Mouse (Mus musculus) testis, postnatal 10 days (tissue): ENCODE measurements around the gene Gatc.
"Not testable (repeated sequence)": the region's sequence is repeated elsewhere in the genome, so short reads cannot be mapped to it uniquely, and the experiment has no call there.

Experiments
- DNase-seq: peaks from one replicate; pipeline ENCODE4 v3.0.0; 2021; ENCODE audit warnings: low spot score

Gene Gatc

DNA sequence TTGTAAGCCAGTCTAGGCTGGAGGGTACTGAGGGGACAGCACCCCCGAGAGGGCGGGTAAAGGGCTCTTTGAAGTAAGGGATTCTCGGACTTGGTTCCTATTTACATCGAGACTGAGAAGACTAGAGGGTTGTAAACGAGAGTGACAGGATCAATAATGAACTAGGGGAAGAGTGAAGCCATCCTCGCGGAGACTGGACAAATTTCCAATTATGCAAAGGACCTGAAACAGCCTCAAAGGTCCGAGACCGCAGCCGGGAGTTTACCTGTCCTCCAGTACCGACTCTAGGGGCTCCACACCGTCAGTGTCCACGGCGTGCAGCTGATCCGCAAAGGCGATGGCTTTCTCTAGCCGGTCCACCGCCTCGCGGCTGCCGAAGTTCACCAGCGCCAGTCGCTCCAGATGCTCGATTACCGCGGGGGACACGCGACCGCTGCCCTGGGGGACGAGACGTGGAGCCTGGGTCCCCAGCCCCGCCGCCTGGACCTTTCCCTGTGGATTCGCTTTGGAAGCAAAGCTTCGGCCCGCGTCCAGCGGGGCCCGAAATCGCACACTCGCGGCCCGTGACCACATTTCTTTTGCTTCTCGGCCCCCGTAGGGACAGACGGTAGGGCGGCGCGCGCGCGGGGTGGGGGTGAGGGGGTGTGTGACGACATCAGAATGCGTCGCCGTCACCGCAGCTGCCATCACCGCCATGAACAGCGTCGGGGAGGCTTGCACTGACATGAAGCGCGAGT, at the start of gene Gatc, which contains the start of gene Triap1:
Gatc (minus strand) TSS at position 602 of the 737 bp plus-strand sequence.
Triap1 (plus strand) TSS at position 649 of the 737 bp plus-strand sequence.
- DNase-seq = peak; percentile 95

DNA sequence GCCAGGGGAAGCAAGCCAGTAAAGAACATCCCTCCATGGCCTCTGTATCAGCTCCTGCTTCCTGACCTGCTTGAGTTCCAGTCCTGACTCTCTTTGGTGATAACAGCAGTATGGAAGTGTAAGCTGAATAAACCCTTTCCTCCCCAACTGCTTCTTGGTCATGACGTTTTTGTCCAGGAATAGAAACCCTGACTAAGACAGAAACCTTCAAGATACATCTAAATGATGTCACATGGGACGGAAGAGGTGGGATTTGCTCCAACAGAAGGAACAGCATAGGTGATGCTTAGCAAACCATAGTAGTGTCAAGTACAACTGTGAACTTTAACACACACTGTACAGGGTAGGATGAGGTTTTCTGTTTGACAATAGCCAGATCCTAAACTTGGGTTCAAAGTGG, 37.9 kb upstream of the Gatc start:
- DNase-seq = not testable (repeated sequence)

DNA sequence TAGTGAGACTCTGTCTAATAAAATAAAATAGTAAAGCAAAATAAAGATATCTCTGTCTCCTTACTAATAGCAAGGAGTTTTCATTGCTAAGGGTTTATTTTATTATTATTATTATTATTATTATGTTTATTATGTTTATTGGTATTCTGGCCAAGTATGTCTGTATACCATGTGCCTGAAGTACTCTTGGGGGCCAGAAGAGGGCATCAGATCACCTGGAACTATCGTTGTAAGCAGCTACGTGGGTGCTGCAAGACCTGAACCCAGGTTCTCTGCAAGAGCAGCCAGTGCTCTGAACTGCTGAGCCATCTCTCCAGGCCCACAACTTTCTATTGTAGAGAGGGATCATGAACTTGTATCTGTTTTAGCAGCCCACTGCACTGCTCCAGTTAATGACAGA, 34.5 kb upstream of the Gatc start:
- no peak for DNase-seq

DNA sequence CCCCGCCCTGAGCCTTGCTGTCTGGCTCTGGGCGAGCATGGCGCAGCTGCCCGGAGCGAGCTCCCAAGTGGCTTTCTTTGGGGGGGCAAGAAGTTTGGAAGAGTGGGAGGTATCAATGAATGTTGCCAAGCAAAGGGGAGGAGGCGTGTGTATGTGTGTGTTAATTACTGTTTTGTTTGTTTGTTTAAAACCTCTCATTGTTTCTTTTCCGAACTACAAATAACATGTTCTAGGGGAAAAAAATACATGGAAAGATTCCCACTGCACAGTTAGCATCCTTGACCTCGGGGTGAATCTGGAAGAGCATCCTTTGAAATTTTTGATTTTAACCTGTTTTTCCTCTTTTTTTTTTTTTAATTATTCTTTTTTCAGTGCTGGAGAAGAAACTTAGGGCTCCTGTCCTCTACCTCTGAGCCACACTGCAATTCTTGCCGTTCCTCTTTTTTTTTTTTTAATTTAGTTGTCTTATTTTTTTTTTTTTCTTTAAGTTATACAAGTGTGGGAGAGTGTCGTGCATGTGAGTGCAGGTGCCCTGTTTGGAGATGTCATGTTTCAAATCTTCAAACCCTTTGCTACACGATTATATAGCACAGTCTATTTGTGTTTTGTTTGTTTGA, 33.3 kb upstream of the Gatc start:
- no peak for DNase-seq

DNA sequence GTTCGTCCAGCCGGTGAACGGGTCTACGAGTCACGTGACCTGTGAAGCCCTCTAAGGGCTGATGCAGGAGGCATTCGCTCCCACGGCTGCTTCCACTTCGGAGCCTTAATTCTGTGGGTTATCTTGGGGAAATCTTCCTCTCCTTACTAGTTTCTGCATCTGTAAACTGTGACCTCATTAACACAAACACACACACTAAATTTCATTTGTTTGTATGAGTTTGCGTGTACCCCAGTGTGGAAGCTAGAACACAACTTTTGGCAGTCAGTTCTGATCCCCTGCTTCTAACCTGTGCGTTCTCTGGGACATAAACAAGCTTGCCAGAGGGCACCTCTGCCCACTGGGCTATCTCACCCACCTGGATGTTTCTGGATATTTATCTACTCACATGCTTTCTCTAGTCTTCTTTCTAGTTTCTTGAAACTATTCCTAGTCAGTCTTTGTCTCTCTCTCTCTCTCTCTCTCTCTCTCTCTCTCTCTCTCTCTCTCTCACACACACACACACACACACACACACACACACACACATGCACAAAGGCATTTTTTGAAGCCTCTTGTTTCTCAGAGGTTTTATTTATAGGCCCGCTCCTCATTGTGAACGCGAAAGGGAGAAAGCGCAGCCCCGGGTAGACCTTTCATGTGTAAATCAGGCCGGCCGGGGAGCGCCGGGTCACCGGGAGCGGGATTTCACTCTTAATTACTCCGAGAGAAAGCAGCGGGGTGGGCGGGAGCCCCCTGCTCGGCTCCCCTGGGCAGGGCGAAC, 32.6 kb upstream of the Gatc start:
- peak; percentile 55 for DNase-seq

DNA sequence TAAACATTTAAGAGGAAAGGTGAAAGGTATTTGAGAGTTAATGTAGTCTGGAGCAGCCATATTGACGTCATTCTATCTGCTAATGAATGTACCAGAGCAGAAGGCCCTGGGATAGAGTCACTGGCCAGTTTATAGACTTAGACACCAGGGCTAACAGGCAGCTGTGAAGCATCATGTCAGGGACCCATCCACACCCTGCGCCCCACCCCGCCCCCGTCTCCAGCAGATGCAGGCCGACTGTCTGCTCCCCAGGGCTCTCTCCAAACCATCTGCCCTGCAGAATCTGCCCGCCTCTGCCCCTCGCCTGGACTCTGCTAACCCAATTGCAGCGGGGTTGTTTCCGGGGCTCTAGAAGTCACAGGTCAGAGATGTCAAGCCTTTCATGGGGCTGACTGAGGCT, 30.8 kb upstream of the Gatc start:
- DNase-seq = no peak

DNA sequence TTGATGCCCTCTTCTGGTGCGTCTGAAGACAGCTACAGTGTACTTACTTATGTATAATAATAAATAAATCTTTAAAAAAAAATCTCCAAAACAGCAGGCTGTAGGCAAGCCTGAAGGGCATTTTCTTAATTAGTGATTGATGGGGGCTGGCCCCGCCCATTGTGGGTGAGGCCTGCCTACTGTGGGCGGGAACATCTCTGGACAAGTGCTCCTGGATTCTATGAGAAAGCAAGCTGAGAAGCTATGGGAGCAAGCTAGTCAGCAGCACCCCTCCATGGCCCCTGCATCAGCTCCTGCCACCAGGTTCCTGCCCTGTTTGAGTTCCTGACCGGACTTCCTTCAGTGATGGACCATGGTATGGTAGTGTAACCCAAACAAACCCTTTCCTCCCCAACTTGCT, 23.8 kb upstream of the Gatc start:
- DNase-seq = no peak

DNA sequence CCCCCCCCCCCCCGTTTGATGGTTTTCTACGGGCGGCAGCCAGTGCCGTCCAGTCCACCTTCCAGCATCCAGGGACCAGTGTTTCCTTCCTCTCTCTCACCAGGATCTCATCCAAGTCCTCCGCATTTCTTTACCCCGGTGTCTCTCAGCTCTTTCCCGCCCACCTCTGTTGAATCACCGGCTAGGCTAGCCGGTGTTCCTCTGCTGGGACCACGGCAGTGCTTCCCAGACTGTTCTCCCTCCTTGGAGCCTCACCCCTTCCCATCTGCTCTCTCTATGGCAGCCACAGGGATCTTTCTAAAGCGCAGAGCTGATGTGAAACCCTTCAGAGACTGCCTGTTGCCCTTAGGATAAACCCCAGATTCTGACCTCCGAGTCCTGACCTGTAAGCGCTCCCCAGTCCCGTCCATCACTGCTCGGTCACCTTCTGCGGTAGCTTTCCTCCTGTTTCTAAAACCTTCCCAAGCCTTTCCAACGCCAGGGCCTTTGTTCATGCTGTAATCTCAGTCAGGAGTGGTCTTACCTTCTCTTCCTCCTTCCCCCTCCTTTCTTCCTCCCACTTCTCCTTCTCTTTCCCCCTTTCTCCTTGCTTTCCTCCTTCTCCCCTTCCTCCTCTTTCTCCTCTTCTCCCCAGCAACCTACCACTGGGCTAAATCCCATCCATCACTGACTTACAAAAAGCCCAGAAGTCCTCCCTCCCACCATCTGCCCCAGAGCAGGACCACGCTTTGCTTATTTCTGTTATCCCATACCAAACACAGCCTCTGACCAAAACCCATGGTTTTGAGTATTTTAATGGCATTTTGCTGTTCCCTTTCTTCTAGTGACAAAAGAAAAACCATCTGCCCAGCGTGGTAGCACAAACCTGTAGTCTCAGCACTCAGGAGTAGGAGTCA, 22.1 kb upstream of the Gatc start:
- no peak for DNase-seq

DNA sequence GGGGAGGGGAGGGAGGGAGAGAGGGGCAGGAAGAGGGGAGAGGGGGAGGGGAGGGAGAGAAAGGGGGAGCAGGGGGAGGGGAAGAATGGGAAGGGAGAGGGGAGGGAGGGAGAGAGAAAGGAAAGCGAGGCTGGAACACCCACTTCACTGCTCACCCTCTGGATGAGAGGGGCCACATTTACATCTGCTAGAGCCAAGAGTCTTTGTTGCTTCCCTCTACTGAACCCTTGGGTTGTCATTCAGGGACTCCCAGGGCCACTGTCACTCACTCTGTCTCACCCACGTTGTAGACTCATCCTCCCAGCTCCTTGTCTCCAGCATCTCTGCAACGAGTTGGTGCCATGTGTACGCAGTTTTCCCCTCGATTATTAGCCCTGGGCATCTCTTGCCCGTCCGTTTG, 21.2 kb upstream of the Gatc start:
- DNase-seq = no peak

DNA sequence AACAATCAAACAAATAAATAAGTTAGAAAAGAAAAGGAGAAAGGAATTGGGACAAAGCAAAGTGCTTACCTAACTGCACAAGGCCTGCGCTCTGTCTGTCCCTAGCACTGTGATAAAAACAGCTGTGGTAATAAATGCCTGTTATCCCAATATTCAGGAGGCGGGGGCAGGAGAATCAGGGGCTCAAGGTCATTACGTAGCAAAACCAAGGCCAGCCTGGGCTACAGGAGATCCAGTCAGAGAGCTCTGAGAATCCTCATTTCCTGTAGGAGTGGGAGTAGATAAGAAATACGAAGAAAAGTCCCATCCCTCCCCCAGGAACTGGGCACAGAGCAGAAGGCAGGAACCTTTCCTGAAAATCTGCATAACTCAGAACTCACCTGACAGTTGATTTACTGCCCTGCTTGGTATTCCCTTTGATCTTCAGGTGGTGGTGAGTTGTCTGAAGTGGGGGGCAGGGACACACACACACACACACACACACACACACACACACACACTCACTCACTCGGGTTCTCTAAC, 18.9 kb upstream of the Gatc start:
- DNase-seq = no peak

DNA sequence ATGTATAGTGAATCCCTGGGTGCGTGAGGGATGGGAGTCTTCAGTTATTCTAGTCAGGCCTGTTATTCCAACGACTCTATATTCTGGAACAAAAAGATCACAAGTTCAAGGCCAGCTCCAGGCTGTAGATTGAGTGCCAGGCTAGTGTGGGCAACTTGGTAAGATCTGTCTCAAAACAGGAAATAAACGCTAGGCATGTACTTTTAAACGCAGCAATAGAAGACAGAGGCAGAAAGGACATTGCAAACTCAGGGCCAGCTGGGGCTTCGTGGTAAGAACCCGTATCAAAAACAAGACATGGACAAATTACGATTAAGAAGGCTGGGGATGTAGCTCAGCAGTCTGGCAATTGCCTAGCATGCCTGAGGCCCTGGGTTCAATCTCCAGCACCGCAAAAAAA, 18.5 kb upstream of the Gatc start:
- DNase-seq = no peak

DNA sequence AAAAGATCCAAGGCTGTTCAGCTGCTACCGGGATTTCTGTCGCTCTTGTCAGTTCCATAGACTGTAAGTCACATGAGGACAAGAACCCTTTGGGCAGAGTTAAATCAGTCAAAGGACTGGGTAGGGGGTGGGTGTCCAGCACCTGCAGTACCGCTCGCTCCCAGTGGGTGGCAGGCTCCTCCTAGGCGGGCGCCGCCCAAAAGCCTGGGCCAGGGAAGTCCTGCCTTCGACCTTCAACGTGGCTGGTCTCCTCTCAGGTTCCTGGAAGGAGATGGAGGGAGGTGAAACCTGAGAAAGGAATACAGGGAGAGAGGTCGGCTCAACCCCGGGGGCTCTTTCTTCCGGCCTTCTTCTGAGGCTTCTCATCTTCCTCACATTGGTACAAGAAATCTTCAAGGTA, 17.9 kb upstream of the Gatc start:
- peak; percentile 98 for DNase-seq

DNA sequence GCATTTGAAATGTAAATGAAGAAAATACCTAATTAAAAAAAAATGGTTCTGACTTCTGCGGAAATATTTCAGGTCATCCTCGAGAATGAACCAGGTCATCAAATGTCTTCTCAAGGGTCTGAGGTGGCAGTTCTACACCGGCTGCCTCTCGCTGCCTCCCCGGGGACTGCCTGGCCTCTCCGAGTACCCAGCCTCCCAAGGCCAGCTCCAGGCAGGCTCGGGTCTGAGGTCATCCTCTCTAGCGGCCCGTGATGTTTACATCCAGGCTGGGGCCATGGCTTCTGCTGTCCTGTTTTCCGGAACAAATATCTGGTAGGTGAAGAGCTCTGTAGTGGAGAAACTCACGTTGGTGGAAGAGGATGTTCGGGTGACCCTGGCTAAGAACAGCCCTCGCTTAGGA, 14.1 kb upstream of the Gatc start:
- DNase-seq = no peak

DNA sequence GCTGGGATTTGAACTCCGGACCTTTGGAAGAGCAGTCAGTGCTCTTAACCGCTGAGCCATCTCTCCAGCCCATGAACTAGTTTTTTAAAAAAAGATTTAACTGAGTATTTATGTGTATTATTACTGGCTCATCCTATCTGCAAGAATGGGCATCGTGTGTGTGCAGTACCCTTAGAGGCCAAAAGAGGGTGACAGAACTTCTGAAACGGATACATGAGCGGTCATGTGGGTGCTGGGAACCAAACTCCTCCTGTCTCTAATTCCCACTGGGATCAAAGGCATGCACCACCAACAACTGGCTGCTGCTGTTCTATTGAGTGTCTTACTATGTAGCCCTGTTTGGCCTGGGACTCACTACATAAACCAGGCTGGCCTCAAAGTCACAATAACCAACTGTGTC, 10.4 kb upstream of the Gatc start:
- no peak for DNase-seq

DNA sequence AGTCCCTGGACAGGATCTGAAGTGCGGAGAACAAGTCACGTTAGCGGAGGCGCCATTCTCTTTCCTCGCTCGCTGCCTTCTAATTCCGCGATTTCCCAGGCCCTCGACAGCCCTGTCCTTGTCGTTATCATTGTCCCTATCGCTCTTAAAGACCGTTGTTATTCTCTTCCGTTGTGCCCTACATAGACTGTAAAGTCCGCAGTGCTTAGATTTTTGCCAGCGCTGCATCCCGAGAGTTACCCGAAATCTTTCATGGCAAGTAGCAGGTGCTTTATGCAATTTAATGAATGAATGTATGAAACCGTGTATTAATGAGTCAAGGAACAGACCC, 8.2 kb upstream of the Gatc start:
- DNase-seq = no peak

DNA sequence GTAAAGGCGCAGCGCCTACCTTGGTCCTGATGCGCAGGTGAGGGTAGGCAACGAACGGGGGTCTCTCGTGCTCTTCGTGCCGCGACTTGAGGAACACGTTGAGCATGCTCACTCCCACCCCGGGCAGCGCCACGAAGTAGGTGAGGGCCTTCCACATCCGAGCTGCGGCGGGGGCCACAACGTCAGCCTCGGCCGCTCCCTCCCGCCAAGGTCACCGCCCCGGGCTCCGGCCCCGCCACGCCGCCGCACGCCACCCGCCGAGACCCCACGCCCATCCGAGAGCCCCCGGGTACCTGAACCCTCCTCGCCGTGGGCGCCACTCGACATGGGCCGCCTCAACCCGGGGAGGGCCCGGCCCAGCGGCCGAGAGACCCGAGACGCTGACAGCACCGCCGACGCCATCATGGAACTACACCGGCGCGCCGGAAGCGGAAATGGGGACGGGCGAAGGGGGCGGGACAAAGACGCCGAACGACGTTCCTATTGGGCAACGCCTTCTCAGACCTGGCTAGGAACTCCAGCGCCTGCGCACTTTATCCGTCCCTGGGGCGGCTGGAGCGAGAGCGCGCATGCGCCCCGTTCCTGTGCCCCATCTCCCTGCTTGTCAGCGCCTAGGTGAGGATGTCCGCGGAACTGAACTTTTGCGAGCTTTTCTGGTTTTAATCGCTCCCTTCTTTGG, 7.7 kb upstream of the Gatc start, which contains the start of gene Cox6a1:
Cox6a1 (minus strand) TSS at position 436 of the 679 bp plus-strand sequence.
- peak; percentile 99 for DNase-seq

DNA sequence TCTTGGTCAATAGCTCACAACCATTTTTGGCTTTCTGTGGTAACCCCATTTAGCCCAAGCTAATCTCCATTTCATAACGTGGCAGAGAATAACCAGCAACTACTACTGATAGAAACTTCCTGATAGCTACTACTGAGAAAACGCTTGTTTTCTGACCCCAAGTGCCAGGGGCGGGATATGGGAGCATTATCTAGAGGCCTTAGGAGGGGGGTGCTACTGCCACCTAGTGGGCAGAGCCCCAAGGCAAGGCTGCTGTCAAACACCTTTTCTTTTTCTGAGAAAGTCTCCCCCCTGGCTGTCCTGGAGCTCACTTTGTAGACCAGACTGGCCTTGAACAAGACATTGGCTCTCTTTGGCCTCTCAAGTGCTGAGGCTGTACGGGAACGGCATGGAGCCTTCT, 6.6 kb upstream of the Gatc start:
- DNase-seq = peak; percentile 87

DNA sequence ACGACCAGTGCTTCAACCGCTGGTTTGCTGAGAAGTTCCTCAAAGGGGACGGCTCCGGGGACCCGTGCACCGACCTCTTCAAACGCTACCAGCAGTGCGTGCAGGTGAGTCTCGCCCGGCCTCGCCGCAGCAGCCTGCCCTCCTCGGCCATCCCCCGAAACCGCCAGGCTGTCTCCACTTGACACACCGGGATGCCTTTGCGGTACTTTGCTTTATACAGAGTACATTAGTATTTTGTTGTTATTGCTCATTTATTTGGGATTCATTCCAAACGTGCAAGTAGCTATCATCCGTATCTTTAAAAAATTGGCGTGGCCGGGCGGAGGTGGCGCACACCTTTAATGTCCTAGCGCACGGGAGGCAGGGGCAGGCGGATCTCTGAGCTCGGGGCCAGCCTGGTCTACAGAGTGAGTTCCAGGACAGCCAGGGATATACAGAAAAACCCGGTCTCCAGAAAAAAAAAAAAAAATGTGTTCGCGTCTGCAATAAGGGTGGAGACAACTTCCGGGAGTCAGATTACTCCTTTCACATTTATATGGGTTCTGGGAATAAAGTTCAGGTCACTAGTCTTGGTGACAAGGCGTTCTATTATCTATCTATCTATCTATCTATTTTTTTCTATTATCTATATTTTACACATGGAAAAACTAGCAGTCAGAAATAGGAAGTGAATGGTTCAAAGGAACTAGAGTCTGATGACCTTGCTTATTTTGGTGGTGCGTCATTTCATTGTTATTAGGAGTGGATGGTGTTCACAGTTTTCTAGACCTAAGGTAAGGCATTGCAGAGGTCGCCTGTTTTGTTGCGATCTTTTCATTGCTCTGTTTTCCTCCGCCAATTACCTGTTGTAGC, 562 bp upstream of the Gatc start:
- no peak for DNase-seq

DNA sequence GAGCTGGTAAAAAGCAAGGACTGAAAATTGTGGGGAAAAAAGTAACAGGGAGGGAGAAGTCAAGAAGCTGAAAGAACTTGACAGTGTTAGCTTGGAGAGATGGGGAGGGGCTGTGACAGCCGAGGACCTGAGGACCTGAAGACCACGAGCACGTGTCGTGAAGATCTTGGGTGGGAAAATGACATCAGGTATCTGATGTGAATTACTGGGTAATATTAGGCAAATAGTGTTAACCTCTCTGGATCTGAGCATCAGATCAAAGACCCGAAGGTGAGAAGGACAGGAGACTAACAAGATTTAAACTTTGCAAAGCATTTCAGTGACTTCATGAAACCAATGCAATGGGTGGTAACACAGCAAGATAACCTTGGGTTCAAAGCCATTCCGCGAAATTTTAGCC, 971 bp downstream of the Gatc start:
- no peak for DNase-seq

DNA sequence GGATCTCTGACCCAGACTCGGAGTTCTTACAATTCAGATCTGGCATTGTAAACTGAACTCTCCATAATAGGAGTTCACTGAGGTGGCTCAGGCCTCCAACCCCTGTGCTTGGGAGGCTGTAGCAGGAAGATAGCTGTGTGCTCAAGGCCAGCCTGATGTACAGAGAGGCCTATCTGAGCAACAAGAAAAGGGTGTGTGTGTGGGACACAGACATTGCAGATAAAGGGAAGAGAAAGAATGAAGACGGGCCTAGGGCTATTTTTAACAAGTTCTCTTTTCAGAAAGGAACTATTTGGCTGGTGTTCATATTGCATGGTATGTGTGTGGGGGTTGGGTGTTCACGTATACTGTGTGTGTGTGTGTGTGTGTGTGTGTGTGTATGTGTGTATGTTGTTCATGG, 7.4 kb downstream of the Gatc start:
- DNase-seq = no peak
